Mouse (Mus musculus): Measurements from ENCODE around the gene Ift22.
"Not testable (repeated sequence)": the region's sequence is repeated elsewhere in the genome, so short reads cannot be mapped to it uniquely, and the experiment has no call there.

The Ift22 gene

DNA sequence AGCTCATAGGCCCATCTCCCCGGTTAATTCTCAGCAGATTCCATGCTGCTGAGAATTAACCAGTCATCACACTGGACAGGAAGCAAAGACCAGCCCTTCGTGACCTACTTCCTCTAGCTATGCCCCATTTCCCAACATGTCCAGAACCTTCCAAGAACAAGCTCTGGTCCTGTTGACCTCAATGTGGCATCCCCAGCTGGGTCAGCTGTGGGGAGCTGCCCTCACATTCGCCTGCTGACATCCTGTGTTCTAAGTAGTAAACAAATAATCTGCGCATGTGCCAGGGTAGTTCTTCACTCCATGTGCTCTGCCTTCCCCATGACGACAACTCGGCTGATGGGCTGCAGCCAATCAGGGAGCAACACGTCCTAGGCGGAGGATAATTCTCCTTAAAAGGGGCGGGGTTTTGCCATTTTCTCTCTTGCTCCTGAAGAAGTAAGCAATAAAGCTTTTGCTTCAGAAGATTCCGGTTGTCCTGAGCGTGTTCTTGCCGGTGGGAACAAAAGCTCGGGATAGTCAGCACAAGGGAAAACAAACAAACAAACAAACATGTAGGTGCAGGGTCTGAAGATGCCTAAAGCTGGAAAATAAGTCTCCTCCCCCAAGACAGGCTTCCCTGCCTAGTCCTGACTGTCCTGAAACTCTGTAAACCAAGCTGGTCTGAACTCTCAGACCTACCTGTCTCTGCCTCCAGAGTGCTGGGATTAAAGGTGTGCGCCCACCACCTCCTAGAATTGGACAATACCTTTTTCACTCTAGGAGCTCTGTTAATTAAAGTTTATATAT, 41.8 kb downstream of the Ift22 start:
- not testable (repeated sequence) for DNase-seq

DNA sequence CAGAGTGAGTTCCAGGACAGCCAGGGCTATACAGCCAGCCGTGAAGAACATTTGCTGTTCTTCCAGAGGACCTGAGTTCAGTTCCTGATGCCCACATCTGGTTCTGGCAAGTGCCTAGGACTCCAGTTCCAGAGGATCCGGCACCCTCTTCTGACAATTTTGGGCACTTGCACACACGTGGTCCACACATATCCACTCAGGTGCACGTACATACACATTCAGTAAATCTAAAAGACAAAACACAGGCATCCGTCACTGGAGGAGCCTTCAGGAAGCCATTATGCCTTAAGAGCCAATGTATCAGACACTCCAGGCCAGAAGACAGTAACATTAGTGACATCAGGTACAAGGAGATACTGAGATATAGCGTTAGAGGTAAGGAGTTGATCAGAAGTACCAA, 42.6 kb downstream of the Ift22 start:
- no peak for DNase-seq

GRCm38 (mm10) chr5:136952153-136952552, 44.2 kb downstream of the Ift22 start:
- DNase-seq, result no peak

GRCm38 (mm10) chr5:136953015-136953414, 45.1 kb downstream of the Ift22 start, which contains the start of gene Fis1:
Fis1 (plus strand) TSS chr5:136953275.
- peak; percentile 98 to 99 for DNase-seq

- peak; percentile 69 for DNase-seq
These were observed 45.5 kb downstream of the Ift22 start for GRCm38 (mm10) chr5:136953440-136953951.

GRCm38 (mm10) chr5:136955622-136956021, 47.7 kb downstream of the Ift22 start:
- peak in 1 of 2 experiments; percentile 56 for DNase-seq

DNA sequence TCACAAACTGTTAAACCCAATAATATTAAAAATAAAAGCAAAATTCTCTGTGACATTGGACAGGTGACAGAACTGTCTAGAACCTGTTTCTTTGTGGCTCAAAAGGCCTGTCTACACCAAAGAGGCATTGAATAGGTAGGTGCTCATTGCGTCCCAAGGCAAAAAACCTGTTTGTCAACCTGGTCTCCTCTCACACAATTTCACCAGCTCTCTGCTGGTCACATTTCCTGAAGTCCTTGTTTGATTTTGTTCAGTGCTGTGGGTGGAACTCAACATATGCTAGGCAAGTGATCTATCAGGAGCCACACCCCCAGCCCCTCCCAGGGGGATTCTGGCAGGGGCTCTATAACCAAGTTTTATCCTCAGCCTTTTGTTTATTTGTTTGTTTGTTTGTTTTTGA, 49.3 kb downstream of the Ift22 start:
- DNase-seq, result no peak

- DNase-seq, result peak; percentile 78 to 89
These were observed 51.1 kb downstream of the Ift22 start for GRCm38 (mm10) chr5:136958991-136959605.

DNA sequence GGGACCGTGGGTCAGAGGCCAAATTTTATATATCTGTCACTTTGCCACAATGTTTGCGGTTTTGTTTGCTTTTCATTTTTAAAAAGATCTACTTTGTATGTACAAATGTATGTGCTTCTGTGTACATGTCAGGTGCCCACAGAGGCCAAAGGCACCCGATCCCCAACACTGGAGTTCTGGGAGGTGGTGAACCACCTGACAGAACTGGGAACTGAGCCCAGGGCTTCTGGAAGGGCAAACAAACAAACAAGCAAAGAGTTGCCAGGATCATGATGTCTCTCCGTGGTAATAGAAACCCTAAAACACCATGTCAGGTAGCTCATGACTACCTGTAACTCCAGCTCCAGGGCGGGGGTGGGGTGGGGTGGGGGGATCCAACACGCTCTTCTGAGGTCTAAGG, 52.1 kb downstream of the Ift22 start:
- peak; percentile 78 to 80 for DNase-seq

- DNase-seq, result no peak
These were observed 53.5 kb downstream of the Ift22 start for GRCm38 (mm10) chr5:136961334-136961982.

DNA sequence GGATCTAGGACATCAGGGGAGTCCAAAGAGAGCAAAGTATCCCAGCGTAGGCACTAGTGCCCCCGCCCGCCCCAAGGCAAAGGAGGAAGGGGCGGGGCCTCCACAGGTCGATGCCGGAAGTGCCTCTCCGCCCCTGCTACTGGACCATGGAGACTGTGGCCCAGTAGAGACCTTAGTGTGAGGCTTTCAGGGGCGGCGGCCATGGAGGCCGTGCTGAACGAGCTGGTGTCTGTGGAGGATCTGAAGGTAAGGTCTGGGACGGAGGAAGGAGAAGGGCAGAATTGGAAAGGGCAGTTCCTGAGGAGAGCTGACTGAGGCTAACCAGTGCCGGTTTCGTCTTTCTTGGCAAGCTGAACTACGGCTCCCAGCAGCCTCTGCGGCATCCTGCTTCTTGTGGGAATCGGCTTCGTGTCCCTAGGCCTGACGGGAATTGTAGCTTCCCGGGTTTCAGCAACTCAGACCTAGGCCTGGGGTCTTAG, 54.1 kb downstream of the Ift22 start:
- peak; percentile 95 to 96 for DNase-seq

DNA sequence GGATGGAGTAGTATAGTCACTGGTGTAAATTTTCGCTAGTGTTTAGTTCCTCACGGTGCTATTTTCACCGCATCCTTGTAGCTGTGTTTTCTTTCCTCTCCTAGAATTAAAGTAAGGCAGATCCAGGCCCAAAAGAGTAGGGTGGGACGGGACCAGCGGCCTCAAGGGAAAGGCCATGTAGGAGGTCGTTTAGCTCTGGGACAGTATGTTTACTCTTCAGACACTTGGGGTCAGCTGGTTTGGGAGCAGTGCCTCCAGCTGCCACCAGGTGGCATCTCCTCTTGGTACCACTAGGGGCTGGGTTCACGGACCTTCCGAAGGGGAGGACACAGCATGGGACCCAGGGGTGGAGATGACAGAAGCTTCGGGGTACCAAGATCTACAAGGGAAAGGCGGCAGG, 54.6 kb downstream of the Ift22 start:
- DNase-seq, result peak; percentile 85 to 92

DNA sequence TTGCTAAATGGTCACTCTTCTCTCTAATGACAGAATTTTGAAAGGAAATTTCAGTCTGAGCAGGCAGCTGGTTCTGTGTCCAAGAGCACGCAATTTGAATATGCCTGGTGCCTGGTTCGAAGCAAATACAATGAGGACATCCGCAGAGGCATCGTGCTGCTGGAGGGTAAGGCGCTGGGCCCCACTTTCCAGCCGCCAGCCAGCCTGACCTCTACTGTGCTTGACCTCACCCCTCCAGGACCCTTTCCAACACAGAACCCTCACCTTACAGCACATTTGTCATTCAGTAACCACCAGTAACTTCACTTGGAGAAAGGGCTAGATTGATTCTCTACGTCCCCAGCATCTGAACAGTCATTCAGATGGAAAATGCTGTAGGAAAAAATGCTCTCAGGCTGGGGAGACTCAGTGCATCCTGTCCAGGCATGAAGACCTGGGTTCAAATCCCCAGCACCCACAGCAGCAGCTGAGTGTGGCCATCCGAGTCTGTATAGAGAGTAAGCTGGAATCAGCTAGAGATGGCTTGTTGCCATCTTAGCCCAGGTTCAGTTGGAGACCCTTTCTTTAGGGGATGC, 55.1 kb downstream of the Ift22 start:
- no peak for DNase-seq
